Mouse (Mus musculus): Measurements from ENCODE around the gene Rab1a.

DNA sequence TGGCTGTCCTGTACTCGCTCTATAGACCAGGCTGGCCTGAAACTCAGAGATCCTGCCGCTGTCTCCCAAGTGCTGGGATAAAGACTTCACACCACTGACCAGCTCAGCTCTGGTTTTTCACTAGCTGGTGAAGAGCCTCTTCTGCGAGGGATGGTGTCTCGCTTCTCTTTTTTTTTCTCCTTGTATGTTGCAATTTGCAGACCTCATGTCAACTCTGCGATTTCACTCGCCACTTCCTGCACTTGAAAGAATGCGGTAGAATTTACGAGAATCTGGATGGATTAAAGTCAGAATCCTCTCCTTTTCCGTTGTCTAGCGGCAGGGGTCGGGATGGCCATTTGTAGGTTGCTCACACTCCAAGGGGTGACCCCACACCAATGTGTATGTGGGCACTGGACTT lies 32.3 kb upstream of the Rab1a start:
- TF ChIP-seq CTCF (IDR thresholded peaks at IDR 0.05; ENCODE audit: low read depth) (no peak), EP300 (IDR thresholded peaks at IDR 0.05; ENCODE audit: low read depth) (no peak)

Measured in liver, postnatal 0 days (tissue).